ENCODE assay signal across 7 mouse cellular contexts in the genomic region with DNA sequence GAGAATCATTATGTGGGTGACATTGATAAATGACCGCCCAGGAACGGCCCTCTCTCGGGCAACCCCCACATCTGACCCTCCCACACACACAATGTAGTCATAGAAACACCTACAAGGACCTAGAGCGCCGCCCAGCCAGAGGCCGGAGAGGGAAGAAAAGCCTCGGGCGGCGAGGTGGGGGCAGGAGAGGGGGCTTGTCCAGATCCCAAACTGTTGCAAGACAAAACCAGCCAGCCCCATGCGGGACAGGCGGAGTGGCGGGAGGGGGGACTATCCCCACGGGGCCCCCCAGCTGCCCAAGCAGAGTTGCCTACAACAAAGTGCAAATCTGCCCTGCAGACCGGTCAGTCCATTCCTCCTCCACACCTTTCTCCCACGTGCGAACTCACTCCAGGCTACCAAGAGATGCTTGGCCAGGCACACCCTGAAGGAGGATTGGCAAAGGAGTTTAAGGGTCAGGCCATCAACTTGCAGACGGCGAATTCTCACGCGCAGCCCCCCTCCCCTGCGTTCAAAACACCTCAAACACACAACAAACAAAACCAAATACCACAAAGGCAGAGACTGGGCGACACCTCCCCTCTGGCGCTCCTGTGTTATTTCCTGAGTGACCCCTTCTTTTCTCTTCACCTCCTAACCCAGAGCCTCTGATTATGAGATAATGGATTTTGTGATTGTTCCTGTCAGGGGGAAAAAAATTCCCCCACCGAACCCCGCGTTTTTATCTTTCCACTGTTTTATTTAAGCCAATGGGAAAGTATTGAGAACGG.
DNase-seq lines count a peak whose midpoint lies in the region; ATAC-seq and TF ChIP-seq lines count a peak whose summit lies in the region.

No protein-coding gene starts in this region.

- H3K27ac ChIP-seq in forebrain, embryonic 11.5 days (ENCODE audit: low read depth, low read length), result peak overlapping the region; percentile 50
- peak overlapping the region; percentile 46 for H3K27ac ChIP-seq in midbrain, embryonic 10.5 days (replicated peaks)
- no peak overlapping the region for H3K27ac ChIP-seq in gastrocnemius, adult 2 months

- intact Hi-C loops in gastrocnemius, adult 2 months (cut with DNase I), result loop anchor here (10.0 kb wide), 2 partner anchors 245 to 345 kb away; no protein-coding TSS in a partner anchor

- ATAC-seq in forebrain, embryonic 11.5 days (replicated peaks; ENCODE audit: low FRiP score), result peak; percentile 58

- no peak for TF ChIP-seq CTCF in gastrocnemius, adult 2 months (IDR thresholded peaks at IDR 0.05)

- H3K4me2 ChIP-seq in forebrain, embryonic 11.5 days (ENCODE audit: low read depth, low read length, severe bottlenecking), result peak overlapping the region; percentile 60

- H3K4me3 ChIP-seq in forebrain, embryonic 11.5 days (ENCODE audit: low read depth, low read length), result peak overlapping the region; percentile 22
- peak overlapping the region; percentile 47 for H3K4me3 ChIP-seq in midbrain, embryonic 10.5 days
- H3K4me3 ChIP-seq in gastrocnemius, adult 2 months, result no peak overlapping the region

- no peaks in the 10 kb centered on the region; the same call in 1 of the 2 replicates for H3K36me3 ChIP-seq in forebrain, embryonic 11.5 days (ENCODE audit: control insufficient read depth, insufficient read depth, low read length)
- peaks cover 13% of the 10 kb centered on the region for H3K36me3 ChIP-seq in midbrain, embryonic 10.5 days

- peaks cover 25% of the 10 kb centered on the region for H3K4me1 ChIP-seq in forebrain, embryonic 11.5 days (replicated peaks; ENCODE audit: control insufficient read depth, insufficient read depth, low read length)
- peaks cover 66% of the 10 kb centered on the region for H3K4me1 ChIP-seq in midbrain, embryonic 10.5 days

- H3K9me3 ChIP-seq in forebrain, embryonic 11.5 days (ENCODE audit: control insufficient read depth, low read length), result no peaks in the 10 kb centered on the region
- no peaks in the 10 kb centered on the region for H3K9me3 ChIP-seq in midbrain, embryonic 10.5 days (replicated peaks)

- peak; percentile 43 for DNase-seq in urinary bladder, postnatal 14 days (ENCODE audit: low spot score)
- no peak for DNase-seq in urinary bladder, postnatal 10 days (ENCODE audit: low spot score)
- peak; percentile 84 for DNase-seq in forebrain, embryonic 11.5 days (ENCODE audit: low spot score)
- DNase-seq in kidney, adult 18-20 months, result peak; percentile 53
- peak; percentile 76 for DNase-seq in midbrain, embryonic 10.5 days (ENCODE audit: low spot score)
- DNase-seq in gastrocnemius, adult 2 months, result no peak
- DNase-seq in layer of hippocampus, adult 8-10 months (ENCODE audit: low spot score in 2 of 2), result no peak

- under 1% methylated on average over 27 of the region's 27 CpGs for WGBS in forebrain, embryonic 11.5 days
- WGBS in midbrain, embryonic 10.5 days, result under 1% methylated on average over 27 of the region's 27 CpGs

- H3K9ac ChIP-seq in forebrain, embryonic 11.5 days (ENCODE audit: low read length), result peak overlapping the region; percentile 48

- peaks cover 6% of the 10 kb centered on the region; the same call in 1 of the 2 replicates for H3K27me3 ChIP-seq in forebrain, embryonic 11.5 days (ENCODE audit: control insufficient read depth, insufficient read depth, low read length)
- H3K27me3 ChIP-seq in midbrain, embryonic 10.5 days (ENCODE audit: low read depth, poor library complexity, severe bottlenecking), result peaks cover 89% of the 10 kb centered on the region

Comparison
In these comparisons a context has a peak if more than half of its experiments do, and no peak if none do; other contexts are left out.
1. DNase-seq: peak in urinary bladder, postnatal 14 days (single experiment), forebrain, embryonic 11.5 days (single experiment), kidney, adult 18-20 months (single experiment) and midbrain, embryonic 10.5 days (single experiment); none in urinary bladder, postnatal 10 days (single experiment), gastrocnemius, adult 2 months (single experiment) and layer of hippocampus, adult 8-10 months (0 of 2).